Mouse (Mus musculus) E14TG2a.4 (cell line): ENCODE data around the gene Dgkd.

Source experiments
- H3K27me3 ChIP-seq: 2 replicates; pipeline ENCODE4 v1.6.1; 2014; ENCODE audit warnings: low read length, control low read depth; ENCODE audit not compliant: insufficient read depth
- H3K36me3 ChIP-seq: 2 replicates; pipeline ENCODE4 v1.6.1; 2014; ENCODE audit warnings: low read length, control low read depth; ENCODE audit not compliant: insufficient read depth
- H3K4me1 ChIP-seq: replicated peaks from 2 replicates; pipeline ENCODE4 v1.6.1; 2014; ENCODE audit warnings: low read depth, low read length, control low read depth
- H3K4me3 ChIP-seq: replicated peaks from 2 replicates; pipeline ENCODE4 v1.5.1; 2014; ENCODE audit warnings: mild to moderate bottlenecking, low read length
- H3K9me3 ChIP-seq: 2 replicates; pipeline ENCODE4 v1.6.1; 2014; ENCODE audit warnings: low read length, control low read depth
- CTCF ChIP-seq: conservative IDR thresholded peaks from 2 replicates; pipeline ENCODE4 v1.5.1; 2014; ENCODE audit warnings: low read length
- NANOG ChIP-seq: IDR thresholded peaks from 2 replicates; pipeline ENCODE4 v1.6.1; 2014; ENCODE audit warnings: borderline replicate concordance, low read length, mixed read lengths
- POU5F1 ChIP-seq: IDR thresholded peaks from 2 replicates; pipeline ENCODE4 v1.6.1; 2014; ENCODE audit warnings: low read length, borderline replicate concordance

Gene Dgkd

DNA sequence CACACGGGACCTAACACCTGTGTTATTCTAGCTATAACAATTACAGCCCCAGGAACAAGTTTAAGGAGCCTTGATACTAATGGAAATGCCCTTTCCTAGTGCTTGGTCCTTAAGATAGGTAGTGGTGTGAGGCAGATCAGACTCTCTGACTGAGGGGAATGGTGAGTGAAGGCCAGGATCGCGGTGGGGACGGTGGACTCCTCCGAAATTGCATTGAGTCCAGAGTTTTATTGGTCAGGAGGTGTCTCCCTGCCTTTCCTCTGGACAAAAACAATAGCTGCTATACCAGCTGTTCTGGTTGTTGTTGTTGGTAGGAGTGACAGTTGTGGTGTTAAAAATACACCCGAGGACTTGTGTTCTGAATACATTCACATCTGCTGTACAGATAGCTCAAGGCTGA, 1.3 kb downstream of the Dgkd start:
- Histone ChIP-seq H3K4me1 (peaks cover 30% of the 10 kb centered on the region), H3K4me3 (peak overlapping the region; percentile 89), H3K27me3 (peaks cover 31% of the 10 kb centered on the region), H3K9me3 (no peaks in the 10 kb centered on the region), H3K36me3 (no peaks in the 10 kb centered on the region)
- TF ChIP-seq CTCF (no peak), NANOG (no peak), POU5F1 (no peak)

DNA sequence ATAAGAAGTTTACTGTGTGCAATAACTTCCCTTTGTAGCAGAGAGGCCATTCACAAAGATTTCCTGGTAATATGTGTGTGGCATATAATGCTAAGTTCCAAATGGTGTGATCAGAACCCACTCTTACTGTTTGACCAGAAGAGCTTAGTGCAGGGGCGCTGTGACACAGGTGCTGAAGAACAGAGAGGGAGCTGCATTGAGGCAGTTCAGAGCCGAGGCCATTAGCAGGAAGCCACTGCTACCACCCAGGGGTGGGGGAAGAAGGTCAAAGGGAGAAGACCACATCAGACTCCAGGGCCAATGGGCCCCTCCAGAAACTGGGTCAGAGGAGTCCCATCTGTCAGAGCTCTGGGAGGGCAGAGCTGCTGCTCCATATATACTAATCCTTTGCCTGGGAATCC, 1.8 kb downstream of the Dgkd start:
- Histone ChIP-seq H3K4me1 (peaks cover 30% of the 10 kb centered on the region), H3K36me3 (no peaks in the 10 kb centered on the region), H3K27me3 (peaks cover 31% of the 10 kb centered on the region), H3K9me3 (no peaks in the 10 kb centered on the region), H3K4me3 (no peak overlapping the region)
- TF ChIP-seq CTCF, result no peak
- no peak for TF ChIP-seq NANOG
- TF ChIP-seq POU5F1, result no peak

DNA sequence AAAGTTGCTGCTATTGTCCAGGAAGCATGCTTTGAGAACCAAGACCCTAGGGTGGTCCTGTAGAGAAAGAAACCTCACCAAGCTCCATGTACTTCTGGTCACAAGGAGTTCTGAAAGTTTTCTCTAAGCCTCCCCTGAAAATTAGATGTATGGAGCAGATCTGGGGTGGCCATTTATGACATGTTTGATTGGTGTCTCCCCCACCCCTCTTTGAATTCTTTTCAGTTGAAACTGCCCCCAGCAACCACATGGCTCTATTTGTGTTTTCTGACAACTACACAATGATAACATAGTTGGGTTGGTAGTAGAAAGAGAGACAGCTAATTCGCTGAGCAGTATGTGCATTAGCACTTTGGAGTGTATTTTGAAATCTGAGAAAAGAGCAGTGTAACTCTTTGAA, 2.4 kb downstream of the Dgkd start:
- Histone ChIP-seq H3K9me3 (no peaks in the 10 kb centered on the region), H3K27me3 (peaks cover 31% of the 10 kb centered on the region), H3K4me3 (no peak overlapping the region), H3K36me3 (no peaks in the 10 kb centered on the region), H3K4me1 (peaks cover 30% of the 10 kb centered on the region)
- no peak for TF ChIP-seq NANOG
- no peak for TF ChIP-seq CTCF
- TF ChIP-seq POU5F1, result no peak

DNA sequence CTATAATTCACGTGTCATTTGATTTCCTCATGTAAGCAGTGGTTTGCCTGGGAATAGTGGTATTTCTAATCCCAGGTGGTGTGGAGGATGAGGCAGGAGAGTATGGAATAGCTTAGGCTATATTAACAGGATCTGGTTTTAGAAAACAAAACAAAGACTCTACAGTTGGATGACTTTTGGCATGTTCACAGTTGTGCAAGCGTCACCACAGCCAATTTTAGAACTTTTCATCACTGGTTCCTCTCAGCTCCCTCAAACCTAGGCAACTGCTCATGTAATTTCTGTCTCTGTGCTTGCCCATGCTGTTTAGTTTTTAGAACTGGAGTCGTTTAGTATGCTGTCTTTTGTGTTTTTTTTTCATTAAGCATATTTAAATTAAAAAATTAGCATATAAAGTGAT, 3.7 kb downstream of the Dgkd start:
- Histone ChIP-seq H3K9me3 (no peaks in the 10 kb centered on the region), H3K27me3 (peaks cover 24% of the 10 kb centered on the region), H3K36me3 (no peaks in the 10 kb centered on the region), H3K4me3 (no peak overlapping the region), H3K4me1 (peaks cover 30% of the 10 kb centered on the region)
- TF ChIP-seq CTCF (no peak), NANOG (no peak), POU5F1 (no peak)

DNA sequence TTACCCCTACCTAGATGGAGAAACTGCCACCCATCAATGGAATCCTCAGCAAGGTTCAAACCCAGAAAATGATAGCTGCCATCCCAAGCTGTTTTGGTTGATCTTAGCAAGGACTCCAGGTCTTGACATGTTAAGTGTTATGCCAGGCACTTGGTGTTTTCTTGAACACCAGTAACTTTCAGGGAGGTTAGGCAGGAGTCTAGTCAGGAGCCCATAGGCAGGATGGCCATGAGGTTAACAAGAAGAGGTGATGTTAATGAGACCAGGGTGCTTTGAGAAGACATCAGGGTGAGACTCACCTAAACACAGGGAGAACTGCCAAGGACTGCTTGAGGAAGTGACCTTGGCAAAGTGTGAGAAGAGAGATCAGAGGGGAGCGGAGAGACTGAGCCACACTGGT, 4.9 kb downstream of the Dgkd start:
- Histone ChIP-seq H3K4me3 (no peak overlapping the region), H3K36me3 (no peaks in the 10 kb centered on the region), H3K9me3 (no peaks in the 10 kb centered on the region), H3K4me1 (peaks cover 21% of the 10 kb centered on the region), H3K27me3 (peaks cover 15% of the 10 kb centered on the region)
- TF ChIP-seq NANOG (no peak), POU5F1 (no peak), CTCF (no peak)

DNA sequence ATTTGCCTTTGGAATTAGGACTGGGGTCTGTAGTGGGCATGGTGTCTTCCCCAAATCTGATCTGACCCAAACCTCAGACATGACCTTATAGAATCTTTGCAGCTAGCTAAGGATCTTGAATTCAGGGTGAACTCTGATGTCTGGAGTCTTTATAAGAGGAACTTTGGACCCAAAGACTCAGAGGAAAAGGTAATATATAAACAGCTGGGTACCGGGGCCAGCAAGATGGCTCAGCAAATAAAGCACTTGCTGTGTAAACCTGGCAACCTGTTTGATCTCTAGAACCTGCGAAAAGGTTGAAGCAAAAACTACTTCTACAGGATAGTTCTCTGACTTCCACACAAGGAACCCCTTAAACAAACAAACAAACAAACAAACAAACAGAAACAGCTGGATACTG, 5.4 kb downstream of the Dgkd start:
- peaks cover 15% of the 10 kb centered on the region for H3K27me3 ChIP-seq
- TF ChIP-seq NANOG, result no peak
- TF ChIP-seq CTCF, result no peak
- no peak for TF ChIP-seq POU5F1
- no peak overlapping the region for H3K4me3 ChIP-seq
- H3K36me3 ChIP-seq, result no peaks in the 10 kb centered on the region
- no peaks in the 10 kb centered on the region for H3K9me3 ChIP-seq
- peaks cover 21% of the 10 kb centered on the region for H3K4me1 ChIP-seq

DNA sequence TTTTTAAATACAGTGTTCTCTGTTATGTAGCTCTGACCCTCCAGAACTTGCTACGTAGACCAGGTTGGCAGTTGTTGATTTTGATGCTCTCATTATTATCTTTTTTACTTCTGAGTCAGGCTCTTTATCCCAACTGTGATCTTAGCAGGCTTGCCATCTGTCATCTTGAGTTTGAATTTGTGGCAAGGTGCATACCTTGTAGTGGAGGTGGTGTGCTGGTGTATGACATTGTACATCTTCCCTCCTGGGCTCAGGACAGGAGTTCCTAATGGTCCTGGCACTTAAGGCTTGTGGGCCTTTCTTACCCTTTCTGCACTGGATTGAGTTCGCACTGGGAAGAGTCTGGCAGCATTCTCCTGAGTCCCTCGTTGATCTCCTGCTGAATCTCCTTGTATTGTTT, 10.5 kb downstream of the Dgkd start:
- TF ChIP-seq CTCF, result no peak
- no peak for TF ChIP-seq POU5F1
- no peak for TF ChIP-seq NANOG
- no peaks in the 10 kb centered on the region for H3K27me3 ChIP-seq
- H3K9me3 ChIP-seq, result no peaks in the 10 kb centered on the region
- no peaks in the 10 kb centered on the region for H3K36me3 ChIP-seq
- H3K4me1 ChIP-seq, result peaks cover 8% of the 10 kb centered on the region
- no peak overlapping the region for H3K4me3 ChIP-seq

DNA sequence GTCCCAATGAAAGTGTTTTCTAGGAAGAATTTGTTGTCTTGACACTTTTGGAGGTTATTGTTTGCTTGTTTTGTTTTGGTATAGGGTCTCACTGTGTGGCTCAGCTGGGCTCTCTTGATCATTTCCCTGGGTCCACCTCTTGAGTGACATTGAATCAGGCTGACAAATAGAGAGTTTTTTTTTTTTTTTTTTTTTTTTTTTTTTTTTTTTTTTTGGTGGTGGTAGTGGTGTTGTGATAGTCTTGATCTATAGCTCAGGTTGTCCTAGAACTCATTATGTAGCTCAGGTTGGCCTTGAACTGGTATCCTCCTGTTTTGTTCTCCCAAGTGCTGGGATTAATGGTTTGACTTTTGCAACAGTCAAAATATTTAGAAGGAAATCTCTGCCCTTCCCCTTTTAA, 11.8 kb downstream of the Dgkd start:
- Histone ChIP-seq H3K36me3 (no peaks in the 10 kb centered on the region), H3K4me1 (peaks cover 8% of the 10 kb centered on the region), H3K27me3 (no peaks in the 10 kb centered on the region), H3K9me3 (no peaks in the 10 kb centered on the region), H3K4me3 (no peak overlapping the region)
- TF ChIP-seq NANOG, result no peak
- TF ChIP-seq CTCF, result no peak
- no peak for TF ChIP-seq POU5F1

DNA sequence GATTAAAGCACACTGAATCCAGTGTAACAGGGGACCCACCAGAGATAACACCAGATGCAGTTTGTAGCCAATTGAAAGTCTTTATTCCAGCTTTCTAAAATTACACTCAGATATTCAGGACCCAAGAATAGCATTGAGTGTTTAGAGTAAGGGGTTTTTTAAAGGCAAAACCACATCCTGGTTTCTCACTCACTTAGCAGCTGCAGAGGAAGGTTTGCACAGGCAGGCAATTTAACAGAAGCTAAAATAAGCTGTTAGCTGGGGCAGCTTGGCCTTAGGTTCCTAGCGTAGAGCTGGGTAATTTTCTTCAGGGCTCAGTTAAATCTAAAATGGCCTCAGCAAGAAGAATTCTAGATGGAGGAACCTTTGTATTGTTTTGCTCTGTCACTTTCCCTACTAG, 13.6 kb downstream of the Dgkd start:
- H3K27me3 ChIP-seq, result no peaks in the 10 kb centered on the region
- TF ChIP-seq POU5F1 (no peak), NANOG (no peak), CTCF (no peak)
- H3K4me3 ChIP-seq, result no peak overlapping the region

More for the DNA sequence above, 13.6 kb downstream of the Dgkd start:
- Histone ChIP-seq H3K9me3 (no peaks in the 10 kb centered on the region), H3K36me3 (no peaks in the 10 kb centered on the region), H3K4me1 (peaks cover 8% of the 10 kb centered on the region)
